Mouse (Mus musculus): ENCODE results near the gene Kcnc1. TPM values are rescaled to one million over a fixed set of nuclear protein-coding genes. Genes with fewer than 3 reads are reported as not detected.

Kcnc1 gene
- total RNA-seq (2017), result 0.11 to 0.19 TPM in 2 of 3 replicates, not detected in the other

DNA sequence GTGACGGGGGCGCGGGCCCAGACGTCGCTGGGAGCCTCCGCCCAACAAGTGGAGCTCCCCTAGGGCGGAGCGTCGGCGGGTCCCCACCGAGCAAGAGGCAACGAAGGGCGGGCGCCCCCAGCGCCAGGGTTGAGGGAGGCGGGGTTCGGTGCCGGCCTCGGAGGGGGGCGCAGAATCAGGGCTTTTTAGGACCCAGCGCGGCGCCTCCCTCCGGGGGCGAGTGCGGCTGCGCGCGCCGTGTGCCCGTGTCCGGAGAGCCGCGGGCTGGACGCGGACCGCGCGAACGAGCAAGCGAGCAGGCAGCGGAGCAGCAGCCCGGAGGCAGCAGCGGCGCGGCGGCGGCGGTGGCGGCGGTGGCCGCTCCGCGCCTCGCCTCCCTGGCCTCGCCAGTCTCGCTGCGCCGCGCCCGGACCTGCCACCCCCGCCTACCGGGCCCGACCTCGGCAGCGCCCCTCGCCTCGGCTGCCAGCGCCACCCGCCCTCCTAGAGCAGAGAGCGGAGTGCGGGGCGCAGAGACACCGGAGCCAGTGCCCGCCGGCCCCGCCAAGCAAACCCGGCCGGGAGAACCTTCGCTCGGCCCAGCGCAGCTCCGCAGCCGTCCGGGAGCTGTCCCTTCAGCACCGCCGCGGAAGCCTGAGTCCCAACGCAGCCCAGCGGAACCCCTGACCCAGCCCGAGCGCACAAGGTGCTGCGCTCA is at the start of gene Kcnc1:
TSS of gene Kcnc1 (plus strand) at position 267 of the 697 bp plus-strand sequence.
- ATAC-seq (replicated peaks; ENCODE audit: insufficient number of reproducible peaks, low FRiP score, low TSS enrichment, poor library complexity, severe bottlenecking), result no peak

- ATAC-seq (replicated peaks; ENCODE audit: insufficient number of reproducible peaks, low FRiP score, low TSS enrichment, poor library complexity, severe bottlenecking), result no peak
Observed at GRCm38 (mm10) chr7:46347692-46348091, 48.6 kb upstream of the Kcnc1 start.

DNA sequence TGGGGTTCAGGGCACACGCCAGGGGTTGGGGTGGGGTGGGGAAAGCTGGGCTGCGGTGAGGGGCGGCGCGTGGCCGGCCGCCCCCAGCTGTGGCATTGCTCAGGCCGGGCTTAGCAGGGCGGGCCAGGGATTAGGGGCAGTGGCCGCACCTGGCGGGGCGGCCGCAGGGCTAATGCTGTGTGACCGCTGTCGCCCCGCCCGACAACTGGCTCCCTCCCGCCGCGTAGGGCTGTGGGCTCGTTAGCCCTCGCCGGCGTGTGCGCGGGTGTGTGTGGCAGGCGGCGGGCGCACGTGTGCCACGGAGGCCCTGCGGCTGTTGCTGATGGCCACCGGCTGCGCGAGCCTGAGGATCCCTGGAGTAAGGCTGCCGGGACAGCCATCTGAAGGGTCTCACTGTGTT is 47.5 kb upstream of the Kcnc1 start:
- no peak for ATAC-seq (replicated peaks; ENCODE audit: insufficient number of reproducible peaks, low FRiP score, low TSS enrichment, poor library complexity, severe bottlenecking)

- ATAC-seq (replicated peaks; ENCODE audit: insufficient number of reproducible peaks, low FRiP score, low TSS enrichment, poor library complexity, severe bottlenecking), result no peak
Observed at GRCm38 (mm10) chr7:46350119-46350702, 46.1 kb upstream of the Kcnc1 start.

GRCm38 (mm10) chr7:46352748-46353147 is 43.5 kb upstream of the Kcnc1 start:
- no peak for ATAC-seq (replicated peaks; ENCODE audit: insufficient number of reproducible peaks, low FRiP score, low TSS enrichment, poor library complexity, severe bottlenecking)

GRCm38 (mm10) chr7:46353216-46353615 is 43.1 kb upstream of the Kcnc1 start:
- no peak for ATAC-seq (replicated peaks; ENCODE audit: insufficient number of reproducible peaks, low FRiP score, low TSS enrichment, poor library complexity, severe bottlenecking)

GRCm38 (mm10) chr7:46353875-46354274 is 42.4 kb upstream of the Kcnc1 start:
- no peak for ATAC-seq (replicated peaks; ENCODE audit: insufficient number of reproducible peaks, low FRiP score, low TSS enrichment, poor library complexity, severe bottlenecking)

GRCm38 (mm10) chr7:46361776-46362175 is 34.5 kb upstream of the Kcnc1 start:
- ATAC-seq (replicated peaks; ENCODE audit: insufficient number of reproducible peaks, low FRiP score, low TSS enrichment, poor library complexity, severe bottlenecking), result no peak

DNA sequence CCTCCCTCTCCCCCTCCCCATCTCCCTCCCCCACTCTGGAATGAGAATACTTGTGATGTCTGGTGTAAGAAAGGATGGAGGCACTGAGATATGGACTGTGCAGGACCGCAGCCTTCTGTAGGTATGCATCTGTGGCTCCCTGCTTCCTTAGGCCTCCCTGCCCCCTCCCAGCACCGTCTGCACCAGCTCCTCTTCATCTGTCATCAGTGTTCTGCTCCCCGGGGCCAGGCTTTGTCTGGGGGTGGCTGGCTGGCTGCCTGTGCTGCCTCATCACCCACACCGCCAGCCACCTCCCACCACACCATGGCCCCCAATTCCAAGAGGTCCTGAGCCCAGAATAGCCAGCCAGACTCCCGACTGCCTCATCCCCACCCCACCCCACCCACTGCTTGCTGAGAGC is 32.1 kb upstream of the Kcnc1 start:
- no peak for ATAC-seq (replicated peaks; ENCODE audit: insufficient number of reproducible peaks, low FRiP score, low TSS enrichment, poor library complexity, severe bottlenecking)

GRCm38 (mm10) chr7:46365810-46366209 is 30.5 kb upstream of the Kcnc1 start:
- no peak for ATAC-seq (replicated peaks; ENCODE audit: insufficient number of reproducible peaks, low FRiP score, low TSS enrichment, poor library complexity, severe bottlenecking)

- no peak for ATAC-seq (replicated peaks; ENCODE audit: insufficient number of reproducible peaks, low FRiP score, low TSS enrichment, poor library complexity, severe bottlenecking)
Observed at GRCm38 (mm10) chr7:46371104-46371503, 25.2 kb upstream of the Kcnc1 start.

- no peak for ATAC-seq (replicated peaks; ENCODE audit: insufficient number of reproducible peaks, low FRiP score, low TSS enrichment, poor library complexity, severe bottlenecking)
Observed at GRCm38 (mm10) chr7:46376172-46377007, 19.9 kb upstream of the Kcnc1 start, which contains the start of gene Myod1. Gene Myod1, plus strand, starts transcription at chr7:46376474.

DNA sequence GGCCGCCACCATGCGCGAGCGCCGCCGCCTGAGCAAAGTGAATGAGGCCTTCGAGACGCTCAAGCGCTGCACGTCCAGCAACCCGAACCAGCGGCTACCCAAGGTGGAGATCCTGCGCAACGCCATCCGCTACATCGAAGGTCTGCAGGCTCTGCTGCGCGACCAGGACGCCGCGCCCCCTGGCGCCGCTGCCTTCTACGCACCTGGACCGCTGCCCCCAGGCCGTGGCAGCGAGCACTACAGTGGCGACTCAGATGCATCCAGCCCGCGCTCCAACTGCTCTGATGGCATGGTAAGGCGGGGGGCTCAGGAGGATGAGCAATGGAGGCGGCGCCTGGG is 19.3 kb upstream of the Kcnc1 start:
- ATAC-seq (replicated peaks; ENCODE audit: insufficient number of reproducible peaks, low FRiP score, low TSS enrichment, poor library complexity, severe bottlenecking), result no peak

GRCm38 (mm10) chr7:46378123-46378522 is 18.2 kb upstream of the Kcnc1 start:
- no peak for ATAC-seq (replicated peaks; ENCODE audit: insufficient number of reproducible peaks, low FRiP score, low TSS enrichment, poor library complexity, severe bottlenecking)

DNA sequence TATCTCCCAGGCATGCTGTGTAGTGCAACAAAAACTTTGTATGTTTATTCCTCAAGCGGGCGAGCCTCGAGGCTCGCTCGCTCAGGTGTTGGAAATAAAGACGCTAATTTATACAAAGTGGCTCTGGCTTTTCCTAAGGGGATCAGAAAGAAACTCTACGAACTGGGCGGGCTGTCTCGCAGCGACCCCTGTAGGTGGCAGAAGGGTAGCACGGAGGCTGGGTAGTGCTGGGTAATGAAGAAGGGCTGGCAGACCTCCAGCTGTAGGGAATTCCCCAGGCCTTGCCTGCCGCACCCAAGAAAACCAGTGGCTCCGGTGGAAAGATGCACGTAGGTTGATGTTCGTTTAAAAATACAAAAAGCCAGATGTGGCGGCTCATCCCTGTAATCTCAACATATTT is 17.3 kb upstream of the Kcnc1 start:
- no peak for ATAC-seq (replicated peaks; ENCODE audit: insufficient number of reproducible peaks, low FRiP score, low TSS enrichment, poor library complexity, severe bottlenecking)

DNA sequence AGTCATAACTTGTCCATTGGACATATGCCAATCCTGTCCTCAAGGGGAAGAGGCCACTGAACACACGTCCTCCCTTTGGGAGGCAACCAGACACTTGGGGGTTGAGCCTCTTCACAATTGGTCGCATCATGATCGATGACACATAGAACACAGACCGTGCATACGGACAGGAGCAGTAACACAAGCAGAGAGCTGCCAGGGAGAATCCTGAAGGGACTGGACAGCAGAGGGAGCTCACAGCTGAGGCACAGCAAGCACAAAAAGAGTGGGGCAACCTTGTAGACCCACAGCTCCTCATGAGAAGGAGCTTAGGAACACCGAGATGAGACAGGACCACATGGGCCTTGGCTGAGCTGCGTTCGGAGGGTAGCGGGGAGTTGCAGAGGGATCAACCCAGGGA is 15.7 kb upstream of the Kcnc1 start:
- no peak for ATAC-seq (replicated peaks; ENCODE audit: insufficient number of reproducible peaks, low FRiP score, low TSS enrichment, poor library complexity, severe bottlenecking)

DNA sequence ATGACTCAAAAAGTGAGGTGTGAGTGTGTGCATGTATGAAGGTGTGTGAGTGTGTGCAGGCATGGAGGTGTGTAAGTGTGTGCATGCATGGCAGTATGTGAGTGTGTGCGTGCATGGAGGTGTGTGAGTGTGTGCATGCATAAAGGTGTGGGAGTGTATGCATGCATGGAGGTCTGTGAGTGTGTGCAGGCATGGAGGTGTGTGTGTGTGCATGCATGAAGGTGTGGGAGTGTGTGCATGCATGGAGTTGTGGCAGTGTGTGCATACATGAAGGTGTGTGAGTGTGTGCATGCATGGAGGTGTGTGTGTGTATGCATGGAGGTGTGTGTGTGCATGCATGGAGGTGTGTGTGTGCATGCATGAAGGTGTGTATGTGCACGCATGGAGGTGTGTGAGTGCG is 8.9 kb upstream of the Kcnc1 start:
- no peak for ATAC-seq (replicated peaks; ENCODE audit: insufficient number of reproducible peaks, low FRiP score, low TSS enrichment, poor library complexity, severe bottlenecking)

- peak; percentile 28 for ATAC-seq (replicated peaks; ENCODE audit: insufficient number of reproducible peaks, low FRiP score, low TSS enrichment, poor library complexity, severe bottlenecking)
Observed at GRCm38 (mm10) chr7:46389456-46390085, 6.7 kb upstream of the Kcnc1 start.

GRCm38 (mm10) chr7:46390226-46390625 is 6.1 kb upstream of the Kcnc1 start:
- no peak for ATAC-seq (replicated peaks; ENCODE audit: insufficient number of reproducible peaks, low FRiP score, low TSS enrichment, poor library complexity, severe bottlenecking)
